Mouse (Mus musculus) liver, embryonic 14.5 days (tissue): ENCODE results near the gene Armh2. TPM values are rescaled to one million over a fixed set of nuclear protein-coding genes. Genes with fewer than 3 reads are reported as not detected.
A peak's percentile ranks its signal among the peaks of the same experiment; 100 is the strongest.

Source experiments
- ATAC-seq: fragments of 200-750 bp; cut with Nextera tagmentation; 2 replicates; pipeline ENCODE4 v1.8.0; 2017; ENCODE audit warnings: moderate number of reproducible peaks, mild to moderate bottlenecking, moderate library complexity; ENCODE audit not compliant: insufficient read depth
- DNase-seq, 3 experiments: peaks; one replicate each; pipeline ENCODE4 v3.0.0-alpha.2; 2012 to 2013; ENCODE audit warnings: low read depth in 3 of 3, low spot score in 3 of 3
- H3K27ac ChIP-seq: fragments of 300-500 bp; sonication (generic); 2 replicates; pipeline ENCODE4 v1.5.1; 2014; ENCODE audit warnings: moderate library complexity, mild to moderate bottlenecking, control low read depth, inconsistent platforms
- H3K27me3 ChIP-seq: fragments of 300-500 bp; sonication (generic); 2 replicates; pipeline ENCODE4 v1.6.1; 2014; ENCODE audit warnings: mild to moderate bottlenecking, low read length, moderate library complexity; ENCODE audit not compliant: control insufficient read depth, insufficient read depth
- H3K36me3 ChIP-seq: fragments of 300-500 bp; sonication (generic); replicated peaks from 2 replicates; pipeline ENCODE4 v1.6.1; 2014; ENCODE audit warnings: low read depth; ENCODE audit not compliant: control insufficient read depth, insufficient read depth
- H3K4me1 ChIP-seq, 2 experiments: fragments of 200-500 bp in 1 of 2; fragments of 300-500 bp in 1 of 2; sonication (generic) in 1 of 2; replicated peaks; 2 replicates each; pipeline ENCODE4 v1.6.1; 2012 to 2014; ENCODE audit warnings: antibody characterized with exemption in 1 of 2, inconsistent platforms in 1 of 2, low read length in 1 of 2; ENCODE audit not compliant: control insufficient read depth in 2 of 2, insufficient read depth in 2 of 2
- H3K4me2 ChIP-seq: fragments of 300-500 bp; sonication (generic); 2 replicates; pipeline ENCODE4 v1.6.1; 2014; ENCODE audit warnings: low read depth, mild to moderate bottlenecking, control low read depth, moderate library complexity
- H3K4me3 ChIP-seq, 2 experiments: fragments of 200-500 bp in 1 of 2; fragments of 300-500 bp in 1 of 2; sonication (generic) in 1 of 2; 2 replicates each; pipeline ENCODE4 v1.5.1; 2012 to 2014; ENCODE audit warnings: low read depth in 2 of 2, low read length in 2 of 2, mild to moderate bottlenecking in 2 of 2, control low read depth in 1 of 2, inconsistent platforms in 1 of 2, moderate library complexity in 1 of 2; ENCODE audit not compliant: insufficient read depth in 1 of 2
- H3K9ac ChIP-seq: fragments of 300-500 bp; sonication (generic); replicated peaks from 2 replicates; pipeline ENCODE4 v1.6.1; 2014; ENCODE audit warnings: mild to moderate bottlenecking, control low read depth, moderate library complexity
- H3K9me3 ChIP-seq: fragments of 300-500 bp; sonication (generic); 2 replicates; pipeline ENCODE4 v1.6.1; 2016; ENCODE audit warnings: low read length, mixed read lengths; ENCODE audit not compliant: control insufficient read depth
- CTCF ChIP-seq: IDR thresholded peaks from 2 replicates; pipeline ENCODE4 v1.5.1; 2016; ENCODE audit warnings: antibody characterized with exemption, low read depth, control low read depth
- EP300 ChIP-seq: IDR thresholded peaks from 2 replicates; pipeline ENCODE4 v1.6.1; 2016; ENCODE audit warnings: antibody characterized with exemption, low read depth
- WGBS: fragments of 180-500 bp; shearing (Covaris S2); extraction: QIAGEN DNeasy Blood & Tissue Kit; methylation state at CpG from one replicate; pipeline ENCODE4 v1.1.7; 2014; ENCODE audit not compliant: insufficient replicate concordance; 5-methylcytosine and 5-hydroxymethylcytosine counted together
- polyA plus RNA-seq, 2 experiments: library from polyadenylated mRNA; depleted of rRNA in 1 of 2; stranded (reverse) in 1 of 2; unstranded in 1 of 2; fragments of >200 nt; fragmentation: Nextera tagmentation in 1 of 2; extraction: Ambion mirVana in 1 of 2; gene quantifications; 2 replicates each; pipeline versions ENCODE4 v1.2.1 to v1.2.3; 2012 to 2014

The Armh2 gene
- polyA plus RNA-seq, 2 experiments, result not detected

- Histone ChIP-seq H3K27ac (no peak overlapping the region), H3K27me3 (no peaks in the 10 kb centered on the region), H3K4me1 (0 out of 4 replicates have a peak, but pooled peaks cover 0 to 4% of the 10 kb centered on the region in 2 experiments), H3K36me3 (no peaks in the 10 kb centered on the region), H3K9ac (no peak overlapping the region), H3K4me2 (no peak overlapping the region), H3K4me3 (no peak overlapping the region), H3K9me3 (no peaks in the 10 kb centered on the region)
- DNase-seq (no peak), ATAC-seq (no peak)
- 70% methylated on average over 5 of the region's 5 CpGs for WGBS
- no peak for TF ChIP-seq CTCF
- TF ChIP-seq EP300, result no peak
Measured at GRCm38 (mm10) chr13:24787477-24787876, 46.4 kb downstream of the Armh2 start.

GRCm38 (mm10) chr13:24791349-24791748 lies 50.3 kb downstream of the Armh2 start:
- DNase-seq (peak in 1 of 3 experiments; percentile 50), ATAC-seq (0 out of 2 replicates have a peak, but pooled peaks have one; percentile 23)
- Histone ChIP-seq H3K9ac (no peak overlapping the region), H3K4me3 (no peak overlapping the region), H3K27ac (no peak overlapping the region), H3K4me1 (0 out of 4 replicates have a peak, but pooled peaks cover 0 to 6% of the 10 kb centered on the region in 2 experiments), H3K4me2 (no peak overlapping the region), H3K9me3 (no peaks in the 10 kb centered on the region), H3K36me3 (no peaks in the 10 kb centered on the region), H3K27me3 (no peaks in the 10 kb centered on the region)
- peak; percentile 34; the same call in 1 of the 2 replicates for TF ChIP-seq EP300
- no peak for TF ChIP-seq CTCF
- WGBS, result 12% methylated on average over 2 of the region's 2 CpGs

GRCm38 (mm10) chr13:24792411-24793045 lies 51.5 kb downstream of the Armh2 start:
- Histone ChIP-seq H3K9me3 (no peaks in the 10 kb centered on the region), H3K4me3 (no peak overlapping the region), H3K27ac (no peak overlapping the region), H3K4me1 (0 out of 4 replicates have a peak, but pooled peaks cover 0 to 6% of the 10 kb centered on the region in 2 experiments), H3K9ac (no peak overlapping the region), H3K4me2 (no peak overlapping the region), H3K36me3 (no peaks in the 10 kb centered on the region), H3K27me3 (no peaks in the 10 kb centered on the region)
- TF ChIP-seq EP300, result no peak
- no peak for TF ChIP-seq CTCF
- ATAC-seq (no peak), DNase-seq (no peak)
- WGBS, result 57% methylated on average over 9 of the region's 9 CpGs

Other genes starting within 250 kb of the Armh2 start
- 1.6 and 2.1 TPM in 2 replicates for gene Ripor2, start 159.0 kb upstream of the Armh2 start, polyA plus RNA-seq (2012; rRNA removed)
- gene Ripor2, start 159.0 kb upstream of the Armh2 start, polyA plus RNA-seq (2014; fragmentation: Nextera tagmentation; extraction: Ambion mirVana), result 2.1 and 2.3 TPM in 2 replicates
- gene Gmnn, start 20.7 kb downstream of the Armh2 start, polyA plus RNA-seq (2012; rRNA removed), result 32.1 and 65.7 TPM in 2 replicates
- 149 and 153 TPM in 2 replicates for gene Gmnn, start 20.7 kb downstream of the Armh2 start, polyA plus RNA-seq (2014; fragmentation: Nextera tagmentation; extraction: Ambion mirVana)
- gene BC005537, start 60.4 kb downstream of the Armh2 start, polyA plus RNA-seq (2012; rRNA removed), result 17.4 and 33.5 TPM in 2 replicates
- gene BC005537, start 60.4 kb downstream of the Armh2 start, polyA plus RNA-seq (2014; fragmentation: Nextera tagmentation; extraction: Ambion mirVana), result 13.7 and 14.5 TPM in 2 replicates
- 26.2 and 38.2 TPM in 2 replicates for gene Acot13, start 90.3 kb downstream of the Armh2 start, polyA plus RNA-seq (2012; rRNA removed)
- 61.9 and 67.0 TPM in 2 replicates for gene Acot13, start 90.3 kb downstream of the Armh2 start, polyA plus RNA-seq (2014; fragmentation: Nextera tagmentation; extraction: Ambion mirVana)
- 17.0 and 21.8 TPM in 2 replicates for gene Tdp2, start 90.4 kb downstream of the Armh2 start, polyA plus RNA-seq (2012; rRNA removed)
- 25.0 and 26.4 TPM in 2 replicates for gene Tdp2, start 90.4 kb downstream of the Armh2 start, polyA plus RNA-seq (2014; fragmentation: Nextera tagmentation; extraction: Ambion mirVana)
- 0.04 and 0.11 TPM in 2 replicates for gene D130043K22Rik, start 103.9 kb downstream of the Armh2 start, polyA plus RNA-seq (2012; rRNA removed)
- gene D130043K22Rik, start 103.9 kb downstream of the Armh2 start, polyA plus RNA-seq (2014; fragmentation: Nextera tagmentation; extraction: Ambion mirVana), result 0.06 and 0.15 TPM in 2 replicates
- 2.2 and 3.1 TPM in 2 replicates for gene Aldh5a1, start 196.4 kb downstream of the Armh2 start, polyA plus RNA-seq (2012; rRNA removed)
- 2.1 and 2.7 TPM in 2 replicates for gene Aldh5a1, start 196.4 kb downstream of the Armh2 start, polyA plus RNA-seq (2014; fragmentation: Nextera tagmentation; extraction: Ambion mirVana)
- 2.3 and 3.1 TPM in 2 replicates for gene Gpld1, start 201.9 kb downstream of the Armh2 start, polyA plus RNA-seq (2012; rRNA removed)
- 5.8 and 5.9 TPM in 2 replicates for gene Gpld1, start 201.9 kb downstream of the Armh2 start, polyA plus RNA-seq (2014; fragmentation: Nextera tagmentation; extraction: Ambion mirVana)